Mouse (Mus musculus): ENCODE data around the gene Entpd7. TPM values are rescaled to one million over a fixed set of nuclear protein-coding genes. Genes with fewer than 3 reads are reported as not detected.

Gene Entpd7
- polyA plus RNA-seq, 1 experiment: 23.3 TPM

DNA sequence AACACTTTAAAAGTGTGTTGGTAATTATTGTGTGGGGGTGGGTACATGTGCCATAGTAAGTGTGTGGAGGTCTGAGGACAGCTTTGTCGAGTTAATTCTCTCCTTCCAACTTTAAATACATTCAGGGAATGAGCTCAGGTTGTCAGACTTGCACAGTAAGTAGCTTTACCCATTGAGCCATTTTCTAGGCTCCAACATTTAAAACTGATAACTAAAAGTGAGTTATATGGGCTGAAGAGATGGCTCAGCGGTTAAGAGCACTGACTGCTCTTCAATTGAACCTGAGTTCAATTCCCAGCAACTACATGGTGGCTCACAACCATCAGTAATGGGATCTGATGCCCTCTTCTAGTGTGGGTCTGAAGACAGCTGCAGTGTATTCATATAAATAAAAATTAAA, 64.8 kb downstream of the Entpd7 start:
- Histone ChIP-seq H3K27me3 (ENCODE audit: control insufficient read depth, insufficient read depth, low read length) (no peaks in the 10 kb centered on the region), H3K27ac (ENCODE audit: insufficient read depth, low read depth, low read length) (no peak overlapping the region), H3K36me3 (ENCODE audit: control insufficient read depth, insufficient read depth, low read length) (peaks cover 8% of the 10 kb centered on the region), H3K4me3 (ENCODE audit: low read depth, low read length) (no peak overlapping the region), H3K4me1 (ENCODE audit: control insufficient read depth, insufficient read depth, insufficient read length, low read length) (peaks cover 2% of the 10 kb centered on the region; the same call in 1 of the 2 replicates)
- no peak for TF ChIP-seq CTCF (IDR thresholded peaks at IDR 0.05; ENCODE audit: extremely low read depth, insufficient read length, insufficient replicate concordance, low read depth, low read length)
- 68% methylated on average over 2 of the region's 2 CpGs for WGBS

- Histone ChIP-seq H3K27ac (ENCODE audit: insufficient read depth, low read depth, low read length) (no peak overlapping the region), H3K27me3 (ENCODE audit: control insufficient read depth, insufficient read depth, low read length) (no peaks in the 10 kb centered on the region), H3K4me1 (ENCODE audit: control insufficient read depth, insufficient read depth, insufficient read length, low read length) (peaks cover 2% of the 10 kb centered on the region; the same call in 1 of the 2 replicates), H3K4me3 (ENCODE audit: low read depth, low read length) (no peak overlapping the region), H3K36me3 (ENCODE audit: control insufficient read depth, insufficient read depth, low read length) (peaks cover 9% of the 10 kb centered on the region)
- TF ChIP-seq CTCF (IDR thresholded peaks at IDR 0.05; ENCODE audit: extremely low read depth, insufficient read length, insufficient replicate concordance, low read depth, low read length): no peak
- no peak for TF ChIP-seq POLR2A (IDR thresholded peaks at IDR 0.05; ENCODE audit: low read depth, low read length)
- 58% methylated on average over 2 of the region's 2 CpGs for WGBS
Observed at GRCm38 (mm10) chr19:43754872-43755271, 65.4 kb downstream of the Entpd7 start.

DNA sequence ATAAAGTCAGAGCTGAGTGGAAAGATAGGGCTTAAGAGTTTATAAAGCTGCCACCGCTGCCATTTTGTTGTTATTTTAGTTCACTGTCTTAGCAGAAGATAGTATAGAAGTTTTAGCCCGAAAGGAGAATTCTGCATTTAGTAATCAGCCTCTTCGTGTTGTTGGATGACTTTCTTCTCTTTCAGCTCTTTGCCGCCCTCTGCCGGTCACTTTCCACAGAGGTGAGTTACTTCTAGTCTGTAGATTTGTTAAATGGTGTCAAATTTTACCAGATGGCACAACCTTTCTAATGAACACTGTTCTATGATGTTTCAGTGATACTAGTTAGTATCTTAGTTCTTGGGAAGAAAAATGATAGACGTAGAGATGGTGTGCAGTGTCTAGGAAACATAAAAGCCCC, 71.0 kb downstream of the Entpd7 start:
- H3K36me3 ChIP-seq (ENCODE audit: control insufficient read depth, insufficient read depth, low read length): peaks cover 7% of the 10 kb centered on the region
- H3K27ac ChIP-seq (ENCODE audit: insufficient read depth, low read depth, low read length): no peak overlapping the region
- H3K27me3 ChIP-seq (ENCODE audit: control insufficient read depth, insufficient read depth, low read length): no peaks in the 10 kb centered on the region
- peaks cover 2% of the 10 kb centered on the region; the same call in 1 of the 2 replicates for H3K4me1 ChIP-seq (ENCODE audit: control insufficient read depth, insufficient read depth, insufficient read length, low read length)
- H3K4me3 ChIP-seq (ENCODE audit: low read depth, low read length): no peak overlapping the region
- WGBS: 20% methylated on average over 6 of the region's 6 CpGs
- TF ChIP-seq CTCF (IDR thresholded peaks at IDR 0.05; ENCODE audit: extremely low read depth, insufficient read length, insufficient replicate concordance, low read depth, low read length) (no peak), POLR2A (IDR thresholded peaks at IDR 0.05; ENCODE audit: low read depth, low read length) (no peak)

- Histone ChIP-seq H3K36me3 (ENCODE audit: control insufficient read depth, insufficient read depth, low read length) (peaks cover 8% of the 10 kb centered on the region), H3K4me1 (ENCODE audit: control insufficient read depth, insufficient read depth, insufficient read length, low read length) (peaks cover 6% of the 10 kb centered on the region), H3K27me3 (ENCODE audit: control insufficient read depth, insufficient read depth, low read length) (no peaks in the 10 kb centered on the region), H3K4me3 (ENCODE audit: low read depth, low read length) (no peak overlapping the region), H3K27ac (ENCODE audit: insufficient read depth, low read depth, low read length) (peak overlapping the region; percentile 48)
- TF ChIP-seq CTCF (IDR thresholded peaks at IDR 0.05; ENCODE audit: extremely low read depth, insufficient read length, insufficient replicate concordance, low read depth, low read length) (no peak), POLR2A (IDR thresholded peaks at IDR 0.05; ENCODE audit: low read depth, low read length) (no peak)
Observed at GRCm38 (mm10) chr19:43761543-43762256, 72.2 kb downstream of the Entpd7 start.

DNA sequence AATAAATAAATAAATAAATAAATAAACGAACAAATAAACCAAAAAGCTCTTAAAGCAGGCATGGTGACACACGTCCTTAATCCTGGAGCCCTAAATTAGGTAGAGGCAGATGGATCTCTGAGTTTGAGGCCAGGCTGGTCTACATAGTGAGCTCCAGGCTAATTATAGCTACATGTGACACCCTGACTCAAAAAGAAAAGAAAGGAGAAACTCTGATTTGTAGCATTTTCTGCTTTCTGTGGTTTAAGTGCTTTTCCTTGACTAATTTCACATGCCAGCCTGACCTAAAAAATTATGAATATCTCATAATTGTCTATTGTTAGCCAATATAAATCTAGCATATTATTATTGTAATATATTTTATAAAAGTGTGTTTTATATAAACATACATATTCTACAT, 72.9 kb downstream of the Entpd7 start:
- no peaks in the 10 kb centered on the region for H3K27me3 ChIP-seq (ENCODE audit: control insufficient read depth, insufficient read depth, low read length)
- no peak for TF ChIP-seq POLR2A (IDR thresholded peaks at IDR 0.05; ENCODE audit: low read depth, low read length)
- TF ChIP-seq CTCF (IDR thresholded peaks at IDR 0.05; ENCODE audit: extremely low read depth, insufficient read length, insufficient replicate concordance, low read depth, low read length): no peak
- H3K4me1 ChIP-seq (ENCODE audit: control insufficient read depth, insufficient read depth, insufficient read length, low read length): peaks cover 6% of the 10 kb centered on the region
- whole genome bisulfite sequencing: 81% methylated on average over 2 of the region's 2 CpGs
- peaks cover 8% of the 10 kb centered on the region for H3K36me3 ChIP-seq (ENCODE audit: control insufficient read depth, insufficient read depth, low read length)
- no peak overlapping the region for H3K4me3 ChIP-seq (ENCODE audit: low read depth, low read length)
- no peak overlapping the region for H3K27ac ChIP-seq (ENCODE audit: insufficient read depth, low read depth, low read length)

GRCm38 (mm10) chr19:43766451-43766850, 77.0 kb downstream of the Entpd7 start:
- Histone ChIP-seq H3K4me3 (ENCODE audit: low read depth, low read length) (no peak overlapping the region), H3K36me3 (ENCODE audit: control insufficient read depth, insufficient read depth, low read length) (peaks cover 3% of the 10 kb centered on the region; the same call in 1 of the 2 replicates), H3K27ac (ENCODE audit: insufficient read depth, low read depth, low read length) (no peak overlapping the region), H3K4me1 (ENCODE audit: control insufficient read depth, insufficient read depth, insufficient read length, low read length) (peaks cover 17% of the 10 kb centered on the region), H3K27me3 (ENCODE audit: control insufficient read depth, insufficient read depth, low read length) (no peaks in the 10 kb centered on the region)
- WGBS: 73% methylated on average over 5 of the region's 5 CpGs
- TF ChIP-seq CTCF (IDR thresholded peaks at IDR 0.05; ENCODE audit: extremely low read depth, insufficient read length, insufficient replicate concordance, low read depth, low read length) (no peak), POLR2A (IDR thresholded peaks at IDR 0.05; ENCODE audit: low read depth, low read length) (no peak)

DNA sequence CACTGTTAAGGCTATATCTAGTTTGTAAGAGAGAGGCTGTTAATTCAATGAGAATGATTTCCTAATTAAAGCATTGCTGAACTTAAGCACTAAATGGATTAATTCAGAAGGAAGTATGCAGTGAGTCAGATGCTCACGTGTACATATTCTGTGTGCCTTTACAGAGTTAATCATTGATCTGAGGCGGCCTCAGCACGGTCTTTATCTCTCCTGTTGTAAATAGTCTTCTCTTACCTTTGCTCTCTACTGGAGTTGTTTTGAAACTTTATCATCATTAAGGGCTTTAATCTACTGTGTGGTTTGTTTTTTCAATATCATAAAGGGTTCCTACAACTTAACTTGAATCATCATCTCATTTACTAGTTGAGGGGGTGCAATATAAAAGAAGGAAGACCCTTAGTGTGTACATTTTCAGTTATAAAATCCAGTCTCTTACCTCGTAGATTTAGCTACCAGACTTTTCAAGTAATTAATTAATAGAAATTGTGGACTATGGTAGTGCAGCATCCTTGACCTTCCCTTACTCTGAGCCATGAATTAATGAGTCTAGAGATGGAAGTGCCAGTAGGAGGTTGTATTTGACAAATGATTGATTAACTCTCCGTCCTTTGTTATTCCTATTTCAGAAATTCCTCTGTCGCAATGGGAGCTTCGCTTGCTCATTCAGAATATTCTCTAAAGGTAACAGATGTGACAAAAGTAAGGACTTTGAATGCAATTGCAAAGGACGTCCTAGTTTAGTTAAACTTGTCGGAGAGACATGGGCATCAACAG, 78.3 kb downstream of the Entpd7 start:
- H3K4me3 ChIP-seq (ENCODE audit: low read depth, low read length): no peak overlapping the region
- WGBS: 29% methylated on average over 9 of the region's 9 CpGs

More for the DNA sequence above, 78.3 kb downstream of the Entpd7 start:
- H3K27me3 ChIP-seq (ENCODE audit: control insufficient read depth, insufficient read depth, low read length): no peaks in the 10 kb centered on the region
- H3K4me1 ChIP-seq (ENCODE audit: control insufficient read depth, insufficient read depth, insufficient read length, low read length): peaks cover 20% of the 10 kb centered on the region
- H3K27ac ChIP-seq (ENCODE audit: insufficient read depth, low read depth, low read length): peak overlapping the region; percentile 96
- H3K36me3 ChIP-seq (ENCODE audit: control insufficient read depth, insufficient read depth, low read length): peaks cover 3% of the 10 kb centered on the region; the same call in 1 of the 2 replicates
- TF ChIP-seq CTCF (IDR thresholded peaks at IDR 0.05; ENCODE audit: extremely low read depth, insufficient read length, insufficient replicate concordance, low read depth, low read length) (no peak), POLR2A (IDR thresholded peaks at IDR 0.05; ENCODE audit: low read depth, low read length) (no peak)

Data from small intestine, adult 2 months (tissue).